Mouse (Mus musculus): ENCODE results near the gene Ccdc177.
A peak's percentile ranks its signal among the peaks of the same experiment; 100 is the strongest.

The Ccdc177 gene

GRCm38 (mm10) chr12:80760396-80760801 lies at the start of gene Ccdc177:
TSS of gene Ccdc177 (minus strand) at chr12:80760687.
- DNase-seq = peak; percentile 93

- no peak for DNase-seq
Observed at GRCm38 (mm10) chr12:80810005-80810404, 49.5 kb upstream of the Ccdc177 start.

GRCm38 (mm10) chr12:80807451-80808085 lies 47.1 kb upstream of the Ccdc177 start:
- DNase-seq = no peak

DNA sequence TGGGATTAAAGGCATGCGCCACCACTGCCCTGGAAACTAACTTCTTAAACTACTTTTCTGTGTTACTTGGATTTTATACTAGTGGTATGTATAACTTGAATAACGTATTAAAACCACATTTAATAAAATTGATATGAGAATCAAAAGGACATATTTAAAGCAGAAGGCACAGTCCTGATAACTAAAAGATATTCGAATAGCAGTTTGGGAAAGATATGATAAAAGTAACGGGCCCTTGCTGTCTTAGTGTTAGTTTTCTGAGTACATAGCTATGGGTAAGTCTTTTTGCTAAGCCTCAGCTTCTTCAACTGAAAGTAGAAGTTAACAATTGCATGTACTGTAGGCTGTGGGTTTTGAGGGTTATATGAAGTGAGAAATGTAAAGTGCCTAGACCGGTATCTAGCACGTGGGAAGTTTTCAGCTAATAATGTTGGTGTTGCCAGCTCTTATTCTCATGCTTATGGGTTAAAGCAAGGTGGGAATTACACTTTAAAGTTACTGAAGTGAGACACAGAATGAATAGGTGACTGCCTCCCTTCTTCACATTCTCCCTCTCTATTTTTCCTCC lies 44.5 kb upstream of the Ccdc177 start:
- no peak for DNase-seq

- DNase-seq = peak; percentile 85 to 89
Observed at GRCm38 (mm10) chr12:80803924-80804323, 43.4 kb upstream of the Ccdc177 start.

DNA sequence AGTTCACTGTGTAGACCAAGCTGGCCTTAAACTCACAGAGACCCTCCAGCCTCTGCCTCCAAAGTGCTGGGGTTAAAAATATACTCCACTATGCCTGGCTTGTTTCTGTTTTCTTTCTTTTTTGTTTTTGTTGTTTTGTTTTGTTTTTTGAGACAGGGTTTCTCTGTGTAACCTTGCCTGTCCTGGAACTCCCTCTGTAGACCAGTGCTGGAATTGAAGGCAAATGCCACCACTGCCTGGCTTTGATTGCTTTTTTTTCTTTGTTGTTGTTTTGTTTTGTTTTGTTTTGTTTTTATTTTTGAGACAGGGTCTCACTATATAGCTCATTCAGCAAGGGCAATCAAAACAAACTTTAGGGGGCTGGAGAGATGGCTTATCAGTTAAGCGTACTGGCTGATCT lies 41.0 kb upstream of the Ccdc177 start:
- DNase-seq = no peak

GRCm38 (mm10) chr12:80800156-80800555 lies 39.7 kb upstream of the Ccdc177 start:
- DNase-seq = no peak

DNA sequence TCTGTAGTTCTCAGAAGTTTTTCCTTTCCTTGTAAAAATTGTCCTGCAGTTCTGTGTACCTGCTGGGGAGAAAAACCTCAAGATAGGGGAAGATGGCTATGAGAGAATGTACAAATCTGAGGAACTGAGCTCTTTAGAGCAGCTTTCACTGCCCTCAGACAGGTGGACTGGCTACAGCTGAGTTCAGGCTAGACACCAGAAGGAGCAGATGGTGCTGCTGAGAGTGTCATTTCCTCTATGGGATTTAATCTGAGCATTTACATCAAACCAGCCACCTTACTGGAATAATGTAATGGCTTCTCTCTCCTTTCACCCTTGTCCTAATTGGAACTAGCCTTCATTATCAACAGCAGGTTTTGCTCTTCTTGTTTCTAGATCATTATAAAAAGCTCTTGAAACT lies 37.8 kb upstream of the Ccdc177 start:
- peak; percentile 82 to 93 for DNase-seq

DNA sequence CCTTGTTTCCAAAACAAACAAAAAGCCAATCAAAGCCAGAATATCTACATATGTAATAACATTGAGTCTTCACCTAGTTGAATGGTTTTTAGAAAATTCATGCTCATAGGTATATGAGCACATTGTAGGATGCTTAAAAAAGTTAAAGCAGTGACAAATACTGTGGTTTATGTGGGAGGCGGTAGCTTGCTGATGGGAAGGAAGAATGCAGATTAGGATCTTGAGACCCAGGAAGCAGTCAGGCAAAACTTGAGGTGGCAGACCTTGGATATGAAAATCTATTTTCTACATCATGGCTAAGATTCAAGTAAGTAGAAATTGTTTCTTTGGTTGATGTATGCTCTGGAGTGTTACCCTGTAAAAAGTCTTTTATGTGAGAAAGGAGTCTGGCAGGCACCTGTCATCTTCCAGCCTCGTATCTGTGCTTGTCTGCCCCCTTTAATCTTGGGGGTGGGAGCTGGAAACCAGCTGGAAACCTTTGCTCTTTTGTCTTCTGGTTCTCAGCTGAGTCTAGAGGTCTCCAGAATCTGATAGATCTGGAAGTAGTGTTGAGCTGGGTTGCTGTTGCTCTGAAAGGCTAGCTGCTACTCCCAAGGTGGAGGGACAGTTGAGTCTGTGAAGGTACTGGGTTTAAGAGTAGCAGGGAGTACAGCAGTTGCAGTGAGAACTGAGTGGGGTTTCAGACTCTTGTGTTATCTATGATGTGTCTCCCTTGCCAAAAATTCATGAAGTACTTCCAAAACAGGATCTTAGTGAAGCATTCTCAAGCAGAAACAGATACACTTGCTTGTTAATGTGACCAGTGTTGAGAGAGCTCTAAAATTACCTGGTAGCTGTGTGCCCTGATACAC lies 34.7 kb upstream of the Ccdc177 start:
- DNase-seq = no peak

- DNase-seq = peak in 1 of 2 experiments; percentile 6
Observed at GRCm38 (mm10) chr12:80794522-80794921, 34.0 kb upstream of the Ccdc177 start.

DNA sequence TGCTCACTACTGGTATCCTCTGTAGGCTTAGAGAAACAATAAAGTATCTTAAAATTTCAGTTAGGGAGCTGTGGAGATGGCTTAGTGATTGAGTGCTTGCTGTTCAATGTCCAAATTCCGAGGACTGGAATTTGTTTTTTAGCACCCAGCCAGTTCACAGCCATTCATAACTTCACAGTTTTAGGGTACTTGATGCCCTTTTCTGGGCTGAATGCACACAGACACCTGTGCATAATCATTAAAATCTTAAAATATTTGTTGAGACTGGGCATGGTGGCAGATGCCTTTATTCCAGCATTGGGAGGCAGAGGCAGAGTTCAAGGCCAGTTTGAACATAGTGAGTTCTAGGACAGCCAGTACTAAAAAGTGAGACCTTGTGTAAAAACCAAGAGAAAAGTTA lies 33.0 kb upstream of the Ccdc177 start:
- DNase-seq = peak in 1 of 2 experiments; percentile 7

GRCm38 (mm10) chr12:80792867-80793266 lies 32.4 kb upstream of the Ccdc177 start:
- peak; percentile 65 to 66 for DNase-seq

DNA sequence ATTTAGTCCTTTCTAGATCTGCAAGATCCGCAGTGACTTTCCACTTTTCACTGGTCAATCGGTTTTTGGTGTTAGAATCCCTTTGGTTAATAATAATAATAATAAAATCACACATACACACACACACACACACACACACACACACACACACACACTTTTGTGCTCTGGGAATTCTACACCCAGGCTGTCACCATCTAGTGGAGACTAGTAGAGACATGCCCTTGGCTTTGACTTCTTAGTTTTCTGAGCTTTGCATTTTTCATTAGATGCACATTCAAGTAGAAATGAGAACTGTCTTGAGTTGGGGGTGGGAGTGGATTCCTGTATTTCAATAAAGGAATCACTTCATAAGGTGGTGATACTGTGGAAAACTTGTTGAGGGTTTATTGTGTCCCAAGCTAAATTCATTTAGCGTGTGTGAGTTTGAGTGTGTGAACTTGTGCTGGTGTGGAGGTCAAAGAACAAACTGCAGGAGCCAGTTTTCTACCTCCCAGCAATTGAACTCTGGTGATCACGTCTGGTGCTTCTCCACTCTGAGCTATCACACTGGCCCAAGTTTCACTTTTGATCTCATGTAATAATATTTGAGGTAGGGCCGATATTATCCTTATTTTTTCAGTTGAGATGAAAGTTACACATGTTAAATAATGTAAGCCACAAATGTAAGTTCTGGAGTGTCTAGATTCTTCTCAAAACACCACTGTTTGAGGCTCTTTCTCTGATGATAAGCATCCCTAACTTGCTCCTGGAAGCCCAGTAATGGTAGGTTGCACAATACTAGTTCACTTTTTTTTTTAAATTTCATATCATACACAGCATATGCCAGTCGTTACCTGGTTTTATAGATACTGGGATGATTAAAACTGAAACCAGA lies 31.3 kb upstream of the Ccdc177 start:
- DNase-seq = peak in 1 of 2 experiments; percentile 37

GRCm38 (mm10) chr12:80790700-80791570 lies 30.4 kb upstream of the Ccdc177 start:
- DNase-seq = no peak

- peak; percentile 99 for DNase-seq
Observed at GRCm38 (mm10) chr12:80789849-80790694, 29.6 kb upstream of the Ccdc177 start, which contains the start of gene Susd6. TSS of gene Susd6 (plus strand) at chr12:80790510.

- DNase-seq = peak in 1 of 2 experiments; percentile 15
Observed at GRCm38 (mm10) chr12:80789276-80789675, 28.8 kb upstream of the Ccdc177 start.

DNA sequence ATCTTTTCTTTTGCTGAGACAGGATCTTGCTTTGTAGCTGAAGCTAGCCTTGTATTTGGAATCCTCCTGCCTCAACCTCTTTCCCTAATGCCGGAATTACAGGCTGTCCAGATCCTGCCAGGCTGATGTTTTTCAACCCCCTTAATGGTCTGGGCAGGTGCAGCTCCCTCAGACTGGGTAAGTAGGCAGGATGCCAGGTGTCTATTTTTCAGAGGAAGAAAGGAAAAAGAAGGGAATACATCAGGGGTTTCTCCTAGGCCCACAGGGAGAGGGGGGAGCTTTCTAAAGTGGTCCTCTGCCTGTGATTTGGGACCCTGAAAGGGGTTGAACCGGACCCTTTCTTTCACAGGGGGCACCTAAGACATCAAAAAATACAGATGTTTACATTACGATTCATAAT lies 27.7 kb upstream of the Ccdc177 start:
- DNase-seq = no peak

DNA sequence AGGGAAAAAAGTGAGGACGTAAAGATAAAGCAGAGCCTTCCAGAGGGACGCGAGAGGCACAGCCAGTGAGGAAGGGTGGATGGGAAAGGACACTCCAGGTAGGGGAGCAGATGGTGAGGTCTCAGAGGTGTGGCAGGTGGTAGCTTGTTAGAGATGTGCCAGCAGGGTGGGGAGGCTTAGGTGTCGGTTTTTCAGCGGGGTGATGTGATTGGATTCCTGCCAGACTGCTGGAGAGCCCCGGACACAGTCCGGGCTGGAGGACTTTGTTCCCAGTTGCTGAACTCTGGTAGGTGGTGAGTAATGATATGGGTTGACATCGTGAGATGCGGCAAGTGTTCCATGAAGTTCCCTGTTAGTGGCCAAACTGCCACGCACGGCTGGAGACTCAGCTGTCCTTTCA lies 27.1 kb upstream of the Ccdc177 start:
- DNase-seq = peak; percentile 61 to 64

DNA sequence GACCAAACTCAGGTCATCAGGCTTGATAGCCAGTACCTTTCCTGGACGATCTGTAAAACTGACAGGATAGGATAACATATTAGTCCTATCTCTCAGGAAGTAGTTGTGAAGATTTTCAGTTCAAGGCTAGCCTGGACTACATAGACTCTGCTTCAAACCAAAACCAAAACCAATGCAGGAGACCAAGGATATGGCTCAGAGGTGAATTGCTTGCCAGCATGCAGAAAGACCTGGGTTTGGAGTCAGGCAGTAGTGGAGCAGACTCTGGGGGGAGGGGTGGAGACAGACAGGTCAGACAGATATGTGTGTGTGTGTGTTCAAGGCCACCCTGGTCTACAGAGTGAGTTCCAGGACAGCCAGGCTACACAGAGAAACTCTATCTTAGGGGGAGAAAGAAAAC lies 26.1 kb upstream of the Ccdc177 start:
- no peak for DNase-seq

- DNase-seq = peak in 1 of 2 experiments; percentile 3
Observed at GRCm38 (mm10) chr12:80785597-80785996, 25.1 kb upstream of the Ccdc177 start.

GRCm38 (mm10) chr12:80785005-80785404 lies 24.5 kb upstream of the Ccdc177 start:
- DNase-seq = peak in 1 of 2 experiments; percentile 31
